Mouse (Mus musculus) forebrain, postnatal 0 days (tissue): ENCODE data around the gene Necab3. TPM values are rescaled to one million over a fixed set of nuclear protein-coding genes. Genes with fewer than 3 reads are reported as not detected.
A peak's percentile ranks its signal among the peaks of the same experiment; 100 is the strongest.

Experiments used
- ATAC-seq: fragments of 200-750 bp; cut with Nextera tagmentation; 2 replicates; pipeline ENCODE4 v1.8.0; 2017; ENCODE audit warnings: mild to moderate bottlenecking, moderate library complexity
- DNase-seq: peaks from one replicate; pipeline ENCODE4 v3.0.0-alpha.2; 2015
- H3K27ac ChIP-seq: fragments of 300-500 bp; sonication (generic); 2 replicates; pipeline ENCODE4 v1.5.1; 2014; ENCODE audit warnings: low read depth, mild to moderate bottlenecking, antibody characterized with exemption, low read length, moderate library complexity, mixed read lengths
- H3K27me3 ChIP-seq: fragments of 300-500 bp; sonication (generic); 2 replicates; pipeline ENCODE4 v1.6.1; 2014; ENCODE audit warnings: mild to moderate bottlenecking, low read length, mixed read lengths; ENCODE audit not compliant: insufficient read depth
- H3K36me3 ChIP-seq: fragments of 300-500 bp; sonication (generic); 2 replicates; pipeline ENCODE4 v1.6.1; 2014; ENCODE audit warnings: mild to moderate bottlenecking, moderate library complexity; ENCODE audit not compliant: insufficient read depth
- H3K4me1 ChIP-seq: fragments of 300-500 bp; sonication (generic); 2 replicates; pipeline ENCODE4 v1.6.1; 2014; ENCODE audit warnings: antibody characterized with exemption; ENCODE audit not compliant: insufficient read depth
- H3K4me2 ChIP-seq: fragments of 300-500 bp; sonication (generic); 2 replicates; pipeline ENCODE4 v1.6.1; 2014; ENCODE audit warnings: low read depth, mild to moderate bottlenecking, moderate library complexity
- H3K4me3 ChIP-seq: fragments of 300-500 bp; sonication (generic); 2 replicates; pipeline ENCODE4 v1.5.1; 2014; ENCODE audit warnings: low read depth, low read length, mixed read lengths
- H3K9ac ChIP-seq: fragments of 300-500 bp; sonication (generic); 2 replicates; pipeline ENCODE4 v1.6.1; 2014; ENCODE audit warnings: mild to moderate bottlenecking
- H3K9me3 ChIP-seq: fragments of 300-500 bp; sonication (generic); 2 replicates; pipeline ENCODE4 v1.6.1; 2016; ENCODE audit warnings: low read length
- CTCF ChIP-seq: sonication (generic); IDR thresholded peaks from 2 replicates; pipeline ENCODE4 v1.5.1; 2016; ENCODE audit warnings: antibody characterized with exemption, control low read depth, low read depth
- WGBS: fragments of 180-500 bp; shearing (Covaris S2); extraction: QIAGEN DNeasy Blood & Tissue Kit; methylation state at CpG from one replicate; pipeline ENCODE4 v1.1.7; 2014; 5-methylcytosine and 5-hydroxymethylcytosine counted together
- polyA plus RNA-seq: library from polyadenylated mRNA; unstranded; fragments of >200 nt; fragmentation: Nextera tagmentation; extraction: Ambion mirVana; gene quantifications from 2 replicates; pipeline ENCODE4 v1.2.1, GENCODE M21; 2015
- total RNA-seq: library from RNA; depleted of rRNA; stranded (reverse); fragments of >200 nt; gene quantifications from 2 replicates; pipeline ENCODE4 v1.2.3, GENCODE M21; 2014

The Necab3 gene
- total and polyA plus RNA-seq, 2 experiments from 2014 or later: 14.5 to 17.2 TPM

GRCm38 (mm10) chr2:154600586-154600985 is 41.9 kb upstream of the Necab3 start:
- Histone ChIP-seq H3K9ac (no peak overlapping the region), H3K27ac (no peak overlapping the region), H3K4me1 (peaks cover 11% of the 10 kb centered on the region; the same call in 1 of the 2 replicates), H3K4me3 (no peak overlapping the region), H3K27me3 (no peaks in the 10 kb centered on the region), H3K9me3 (no peaks in the 10 kb centered on the region), H3K36me3 (peaks cover 4% of the 10 kb centered on the region; the same call in 1 of the 2 replicates), H3K4me2 (no peak overlapping the region)
- DNase-seq: no peak
- no peak for ATAC-seq
- TF ChIP-seq CTCF: no peak
- WGBS: 71% methylated on average over 6 of the region's 6 CpGs

- peaks cover 6% of the 10 kb centered on the region; the same call in 1 of the 2 replicates for H3K36me3 ChIP-seq
- H3K4me3 ChIP-seq: no peak overlapping the region
- H3K9ac ChIP-seq: no peak overlapping the region
- no peaks in the 10 kb centered on the region for H3K4me1 ChIP-seq
- DNase-seq (no peak), ATAC-seq (no peak)
- H3K4me2 ChIP-seq: no peak overlapping the region
- H3K9me3 ChIP-seq: no peaks in the 10 kb centered on the region
- 84% methylated on average over 3 of the region's 3 CpGs for WGBS
- H3K27ac ChIP-seq: no peak overlapping the region
- H3K27me3 ChIP-seq: no peaks in the 10 kb centered on the region
- TF ChIP-seq CTCF: no peak
Measured at GRCm38 (mm10) chr2:154597399-154597798, 38.7 kb upstream of the Necab3 start.

GRCm38 (mm10) chr2:154595775-154596174 is 37.1 kb upstream of the Necab3 start:
- H3K4me2 ChIP-seq: no peak overlapping the region
- H3K9ac ChIP-seq: no peak overlapping the region
- no peak for TF ChIP-seq CTCF
- no peaks in the 10 kb centered on the region for H3K27me3 ChIP-seq
- H3K4me1 ChIP-seq: no peaks in the 10 kb centered on the region
- no peaks in the 10 kb centered on the region for H3K9me3 ChIP-seq
- DNase-seq (no peak), ATAC-seq (no peak)
- 69% methylated on average over 5 of the region's 5 CpGs for WGBS
- H3K27ac ChIP-seq: no peak overlapping the region
- H3K36me3 ChIP-seq: peaks cover 6% of the 10 kb centered on the region; the same call in 1 of the 2 replicates
- no peak overlapping the region for H3K4me3 ChIP-seq

DNA sequence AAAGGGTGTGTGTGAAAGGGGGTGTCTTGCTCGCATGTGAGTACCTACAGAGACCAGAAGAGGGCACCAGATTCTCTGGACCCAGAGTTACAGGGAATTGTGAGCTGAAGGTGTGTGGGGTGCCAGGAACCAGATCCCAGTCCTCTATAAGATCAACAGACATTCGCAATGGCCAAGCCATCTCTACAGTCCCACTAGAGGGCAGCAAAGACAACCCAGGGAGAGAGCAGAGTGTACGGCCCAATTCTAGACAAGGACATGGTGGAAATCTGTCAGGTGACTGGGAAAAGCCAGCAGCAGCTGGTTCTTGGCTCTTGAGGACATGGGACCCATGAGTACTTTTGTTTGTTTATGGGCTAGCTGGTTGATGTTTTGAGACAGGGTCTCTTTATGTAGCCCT is 34.3 kb upstream of the Necab3 start:
- Histone ChIP-seq H3K27ac (no peak overlapping the region), H3K36me3 (peaks cover 6% of the 10 kb centered on the region; the same call in 1 of the 2 replicates), H3K4me1 (no peaks in the 10 kb centered on the region; the same call in 1 of the 2 replicates), H3K4me2 (no peak overlapping the region), H3K9ac (no peak overlapping the region), H3K4me3 (no peak overlapping the region), H3K9me3 (no peaks in the 10 kb centered on the region), H3K27me3 (no peaks in the 10 kb centered on the region)
- peak; percentile 46; the same call in 1 of the 2 replicates for TF ChIP-seq CTCF
- ATAC-seq: no peak
- no peak for DNase-seq
- 72% methylated on average over 3 of the region's 3 CpGs for WGBS

GRCm38 (mm10) chr2:154591239-154591638 is 32.5 kb upstream of the Necab3 start:
- ATAC-seq: no peak
- no peak for TF ChIP-seq CTCF
- DNase-seq: no peak
- 88% methylated on average over 3 of the region's 3 CpGs for WGBS
- H3K4me1 ChIP-seq: no peaks in the 10 kb centered on the region; the same call in 1 of the 2 replicates
- H3K27me3 ChIP-seq: no peaks in the 10 kb centered on the region
- H3K4me3 ChIP-seq: no peak overlapping the region
- H3K27ac ChIP-seq: no peak overlapping the region
- peaks cover 6% of the 10 kb centered on the region; the same call in 1 of the 2 replicates for H3K36me3 ChIP-seq
- H3K9ac ChIP-seq: no peak overlapping the region
- H3K4me2 ChIP-seq: no peak overlapping the region
- H3K9me3 ChIP-seq: no peaks in the 10 kb centered on the region

GRCm38 (mm10) chr2:154589051-154589450 is 30.4 kb upstream of the Necab3 start:
- Histone ChIP-seq H3K27ac (no peak overlapping the region), H3K4me3 (no peak overlapping the region), H3K9me3 (no peaks in the 10 kb centered on the region), H3K4me2 (no peak overlapping the region), H3K36me3 (no peaks in the 10 kb centered on the region), H3K9ac (no peak overlapping the region), H3K4me1 (peaks cover 10% of the 10 kb centered on the region), H3K27me3 (no peaks in the 10 kb centered on the region)
- WGBS: 59% methylated on average over 4 of the region's 4 CpGs
- no peak for TF ChIP-seq CTCF
- ATAC-seq (peak; percentile 30; the same call in 1 of the 2 replicates), DNase-seq (peak; percentile 48)

DNA sequence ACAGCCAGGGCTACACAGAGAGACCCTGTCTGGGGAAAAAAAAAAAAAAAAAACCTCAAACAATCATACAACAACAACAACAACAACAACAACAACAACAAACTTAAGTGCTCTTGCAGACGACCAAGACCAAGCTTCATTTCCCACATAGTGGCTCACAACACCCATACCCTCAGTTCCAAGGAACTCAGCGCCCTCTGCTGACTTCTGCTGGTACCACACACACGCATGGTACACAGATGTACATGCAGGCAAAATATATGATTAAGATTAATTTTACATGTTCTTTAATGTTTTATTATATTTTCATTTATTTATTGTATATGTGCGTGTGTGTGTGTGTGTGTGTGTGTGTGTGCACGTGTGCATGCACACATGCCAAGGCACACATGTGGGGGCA is 27.7 kb upstream of the Necab3 start:
- ATAC-seq: no peak
- Histone ChIP-seq H3K9me3 (no peaks in the 10 kb centered on the region), H3K9ac (no peak overlapping the region), H3K27ac (no peak overlapping the region), H3K4me1 (peaks cover 16% of the 10 kb centered on the region), H3K4me2 (no peak overlapping the region), H3K36me3 (no peaks in the 10 kb centered on the region), H3K27me3 (no peaks in the 10 kb centered on the region), H3K4me3 (no peak overlapping the region)
- DNase-seq: peak; percentile 54
- WGBS: 71% methylated on average over 5 of the region's 5 CpGs
- peak; percentile 73 for TF ChIP-seq CTCF
